Comparison of ENCODE assay signal across 33 mouse cellular contexts in the genomic region with DNA sequence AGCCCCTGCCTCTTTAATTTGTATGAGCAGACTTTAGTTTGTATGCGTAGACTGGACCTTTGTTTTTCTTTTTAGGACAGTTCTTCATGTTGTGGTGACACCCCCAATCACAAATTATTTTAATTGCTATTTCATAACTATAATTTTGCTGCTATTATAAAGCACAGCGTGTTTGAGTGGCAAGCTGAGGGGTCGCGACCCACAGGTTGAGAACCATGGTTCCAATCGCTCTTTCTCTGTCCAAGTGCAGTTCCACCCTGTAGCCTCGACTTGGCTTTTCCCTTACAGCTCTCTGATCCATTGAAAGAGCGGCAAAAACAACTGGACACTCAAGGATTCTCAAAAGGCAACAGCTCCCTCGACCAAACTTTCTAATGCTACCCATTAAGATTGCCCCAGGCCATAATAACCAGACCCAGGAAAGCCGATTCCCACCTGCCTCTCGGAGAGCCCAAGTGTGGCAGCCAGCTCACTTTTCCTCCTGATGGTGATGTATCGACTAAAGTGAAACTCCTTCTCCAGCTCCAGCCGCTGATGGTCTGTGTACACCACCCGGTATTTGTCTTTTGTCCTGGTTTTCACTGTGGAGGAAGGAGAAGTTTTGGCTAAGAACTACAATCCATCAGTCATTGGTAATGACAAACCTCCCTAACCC. TPM values are rescaled to one million over a fixed set of nuclear protein-coding genes. Genes with fewer than 3 reads are reported as not detected.
A peak's percentile ranks its signal among the peaks of the same experiment; 100 is the strongest.
DNase-seq lines count a peak whose midpoint lies in the region; ATAC-seq and TF ChIP-seq lines count a peak whose summit lies in the region.
"Had no signal": no experiment of that assay in that cellular context is flagged by ENCODE, and none has a peak within 500 bp of the region (broad histone marks: within the 10 kb centered on the region; RNA-seq: fewer than 3 reads in every experiment).

No protein-coding gene starts in this region.

- peaks cover 12% of the 10 kb centered on the region; the same call in 1 of the 2 replicates for H3K4me1 ChIP-seq in hindbrain, embryonic 11.5 days (replicated peaks; ENCODE audit: control insufficient read depth, insufficient read depth, low read length)
- H3K4me1 ChIP-seq in hindbrain, postnatal 0 days (ENCODE audit: insufficient read depth, low read length) = no peaks in the 10 kb centered on the region
- H3K4me1 ChIP-seq in neural tube, embryonic 15.5 days = peaks cover 29% of the 10 kb centered on the region
- H3K4me1 ChIP-seq in intestine, embryonic 14.5 days (replicated peaks; ENCODE audit: control insufficient read depth, insufficient read depth, low read length) = no peaks in the 10 kb centered on the region; the same call in 1 of the 2 replicates

- DNase-seq in hindbrain, embryonic 11.5 days (ENCODE audit: low spot score) = peak; percentile 52
- DNase-seq in hindbrain, postnatal 0 days (ENCODE audit: low spot score) = no peak
- DNase-seq in neural tube, embryonic 10.5 days (ENCODE audit: extremely low spot score, low spot score) = peak; percentile 44
- no peak for DNase-seq in intestine, embryonic 14.5 days (ENCODE audit: low spot score)
- no peak for DNase-seq in urinary bladder, postnatal 25 days (ENCODE audit: low spot score)
- DNase-seq in adrenal gland, postnatal 25 days = no peak
- DNase-seq: adrenal gland, postnatal 36 days; cerebellum, adult 9-10 months; gastrocnemius, postnatal 10 days; kidney, adult 18-20 months; kidney, postnatal 4 days; lung, adult 18-20 months; lung, postnatal 10 days; retina, postnatal 1 day; right cerebral cortex, postnatal 25 days; thymus, adult 18-20 months; thymus, postnatal 36 days had no signal

- no peak for TF ChIP-seq CTCF in hindbrain, postnatal 0 days (IDR thresholded peaks at IDR 0.05; ENCODE audit: low read depth)

- no peak for ATAC-seq in hindbrain, embryonic 11.5 days (ENCODE audit: low FRiP score)
- no peak for ATAC-seq in hindbrain, postnatal 0 days
- no peak for ATAC-seq in neural tube, embryonic 15.5 days (ENCODE audit: low FRiP score)
- no peak for ATAC-seq in intestine, embryonic 14.5 days (replicated peaks; ENCODE audit: low FRiP score, low TSS enrichment, low read depth)
- ATAC-seq: forebrain, embryonic 15.5 days had no signal

- no peak overlapping the region for H3K4me2 ChIP-seq in hindbrain, embryonic 11.5 days (replicated peaks; ENCODE audit: low read depth, low read length)
- no peak overlapping the region for H3K4me2 ChIP-seq in hindbrain, postnatal 0 days (ENCODE audit: low read depth, low read length)
- no peak overlapping the region for H3K4me2 ChIP-seq in neural tube, embryonic 15.5 days
- peak overlapping the region; percentile 46 for H3K4me2 ChIP-seq in intestine, embryonic 14.5 days (ENCODE audit: low read length)
- H3K4me2 ChIP-seq: forebrain, embryonic 15.5 days; heart, embryonic 13.5 days; hindbrain, embryonic 15.5 days; limb, embryonic 15.5 days; midbrain, embryonic 12.5 days; neural tube, embryonic 12.5 days had no signal

- no peaks in the 10 kb centered on the region for H3K9me3 ChIP-seq in hindbrain, embryonic 11.5 days (ENCODE audit: control insufficient read depth, low read length)
- H3K9me3 ChIP-seq in hindbrain, postnatal 0 days (ENCODE audit: low read length) = no peaks in the 10 kb centered on the region
- H3K9me3 ChIP-seq in neural tube, embryonic 15.5 days (replicated peaks) = no peaks in the 10 kb centered on the region
- no peaks in the 10 kb centered on the region for H3K9me3 ChIP-seq in intestine, embryonic 14.5 days (ENCODE audit: control insufficient read depth, low read length)
- H3K9me3 ChIP-seq: forebrain, embryonic 15.5 days; heart, embryonic 13.5 days; hindbrain, embryonic 15.5 days; limb, embryonic 15.5 days; midbrain, embryonic 12.5 days; neural tube, embryonic 12.5 days had no signal

- WGBS in hindbrain, embryonic 11.5 days = 7% methylated on average over 13 of the region's 13 CpGs
- WGBS in hindbrain, postnatal 0 days = 5% methylated on average over 13 of the region's 13 CpGs
- WGBS in neural tube, embryonic 15.5 days = 6% methylated on average over 13 of the region's 13 CpGs
- 13% methylated on average over 13 of the region's 13 CpGs for WGBS in intestine, embryonic 14.5 days

- peaks cover 100% of the 10 kb centered on the region for H3K27me3 ChIP-seq in hindbrain, embryonic 11.5 days (ENCODE audit: control insufficient read depth, insufficient read depth, low read length)
- H3K27me3 ChIP-seq in hindbrain, postnatal 0 days (ENCODE audit: insufficient read depth, low read length) = peaks cover 98% of the 10 kb centered on the region
- peaks cover 98% of the 10 kb centered on the region for H3K27me3 ChIP-seq in neural tube, embryonic 15.5 days (replicated peaks)
- peaks cover 99% of the 10 kb centered on the region for H3K27me3 ChIP-seq in intestine, embryonic 14.5 days (replicated peaks; ENCODE audit: control insufficient read depth, insufficient read depth, low read length)

- no peaks in the 10 kb centered on the region for H3K36me3 ChIP-seq in hindbrain, embryonic 11.5 days (ENCODE audit: control insufficient read depth, insufficient read depth, low read length)
- no peaks in the 10 kb centered on the region for H3K36me3 ChIP-seq in hindbrain, postnatal 0 days (ENCODE audit: insufficient read depth, low read length)
- H3K36me3 ChIP-seq in neural tube, embryonic 15.5 days = no peaks in the 10 kb centered on the region
- H3K36me3 ChIP-seq in intestine, embryonic 14.5 days (ENCODE audit: control insufficient read depth, insufficient read depth, low read length) = no peaks in the 10 kb centered on the region
- H3K36me3 ChIP-seq: forebrain, embryonic 15.5 days; heart, embryonic 13.5 days; hindbrain, embryonic 15.5 days; limb, embryonic 15.5 days; midbrain, embryonic 12.5 days; neural tube, embryonic 12.5 days had no signal

- H3K27ac ChIP-seq in hindbrain, embryonic 11.5 days (ENCODE audit: low read depth, low read length) = no peak overlapping the region
- no peak overlapping the region for H3K27ac ChIP-seq in hindbrain, postnatal 0 days
- H3K27ac ChIP-seq in neural tube, embryonic 15.5 days (replicated peaks) = no peak overlapping the region
- H3K27ac ChIP-seq in intestine, embryonic 14.5 days (ENCODE audit: low read depth) = 0 out of 2 replicates have a peak overlapping the region, but pooled peaks have one; percentile 5
- H3K27ac ChIP-seq: forebrain, embryonic 15.5 days; heart, embryonic 13.5 days; hindbrain, embryonic 15.5 days; limb, embryonic 15.5 days; midbrain, embryonic 12.5 days; neural tube, embryonic 12.5 days had no signal

- no peak overlapping the region for H3K4me3 ChIP-seq in hindbrain, embryonic 11.5 days (ENCODE audit: low read depth, low read length)
- no peak overlapping the region for H3K4me3 ChIP-seq in hindbrain, postnatal 0 days (ENCODE audit: low read length)
- H3K4me3 ChIP-seq in neural tube, embryonic 15.5 days (replicated peaks) = no peak overlapping the region
- peak overlapping the region; percentile 43 for H3K4me3 ChIP-seq in intestine, embryonic 14.5 days (ENCODE audit: low read depth, low read length)
- H3K4me3 ChIP-seq: forebrain, embryonic 15.5 days; heart, embryonic 13.5 days; hindbrain, embryonic 15.5 days; limb, embryonic 15.5 days; midbrain, embryonic 12.5 days; neural tube, embryonic 12.5 days had no signal

- no peak overlapping the region for H3K9ac ChIP-seq in hindbrain, embryonic 11.5 days (ENCODE audit: low read depth, low read length)
- H3K9ac ChIP-seq in hindbrain, postnatal 0 days (replicated peaks; ENCODE audit: low read length) = no peak overlapping the region
- H3K9ac ChIP-seq in neural tube, embryonic 15.5 days (replicated peaks) = no peak overlapping the region
- H3K9ac ChIP-seq in intestine, embryonic 14.5 days (ENCODE audit: low read length) = peak overlapping the region; percentile 69
- H3K9ac ChIP-seq: forebrain, embryonic 15.5 days; heart, embryonic 13.5 days; hindbrain, embryonic 15.5 days; limb, embryonic 15.5 days; midbrain, embryonic 12.5 days; neural tube, embryonic 12.5 days had no signal

RNA-seq across cellular contexts. Expression of gene Cdx2, which starts 4.2 kb away (rescaled TPM):
- polyA plus RNA-seq in hindbrain, embryonic 11.5 days (2014; fragmentation: Nextera tagmentation; extraction: Ambion mirVana) = not detected in 2 replicates
- not detected in 2 replicates for total RNA-seq in hindbrain, postnatal 0 days (2014; rRNA removed)
- not detected in 2 replicates for polyA plus RNA-seq in hindbrain, postnatal 0 days (2015; fragmentation: Nextera tagmentation; extraction: Ambion mirVana)
- polyA plus RNA-seq in neural tube, embryonic 15.5 days (2015; fragmentation: Nextera tagmentation; extraction: Ambion mirVana) = 3.1 TPM in 1 of 2 replicates, not detected in the other
- 24.0 and 30.2 TPM in 2 replicates for polyA plus RNA-seq in intestine, embryonic 14.5 days (2014; fragmentation: Nextera tagmentation; extraction: Ambion mirVana)
- total RNA-seq in adrenal gland, postnatal 25 days (2021) = not detected in 2 replicates
- total RNA-seq: adrenal gland, postnatal 36 days; common myeloid progenitor, adult 5-6 weeks; gastrocnemius, postnatal 10 days; granulocyte monocyte progenitor cell, adult 5-6 weeks; heart, postnatal 25 days; left cerebral cortex, postnatal 25 days had no signal
- polyA plus RNA-seq: C2C12; embryonic facial prominence, embryonic 14.5 days; forebrain, embryonic 15.5 days; heart, embryonic 13.5 days; hindbrain, embryonic 15.5 days; kidney, embryonic 16.5 days; limb, embryonic 15.5 days; midbrain, embryonic 12.5 days; neural tube, embryonic 12.5 days; spleen, adult 2 months had no signal

RNA-seq across cellular contexts. Expression of gene Urad, which starts 19.4 kb away (rescaled TPM):
- polyA plus RNA-seq in hindbrain, embryonic 11.5 days (2014; fragmentation: Nextera tagmentation; extraction: Ambion mirVana) = not detected in 2 replicates
- total RNA-seq in hindbrain, postnatal 0 days (2014; rRNA removed) = not detected in 2 replicates
- polyA plus RNA-seq in hindbrain, postnatal 0 days (2015; fragmentation: Nextera tagmentation; extraction: Ambion mirVana) = not detected in 2 replicates
- polyA plus RNA-seq in neural tube, embryonic 15.5 days (2015; fragmentation: Nextera tagmentation; extraction: Ambion mirVana) = 0.24 TPM in 1 of 2 replicates, not detected in the other
- 1.6 and 1.7 TPM in 2 replicates for polyA plus RNA-seq in intestine, embryonic 14.5 days (2014; fragmentation: Nextera tagmentation; extraction: Ambion mirVana)
- 5.3 and 6.1 TPM in 2 replicates for total RNA-seq in adrenal gland, postnatal 25 days (2021)
- total RNA-seq: common myeloid progenitor, adult 5-6 weeks; gastrocnemius, postnatal 10 days; granulocyte monocyte progenitor cell, adult 5-6 weeks; heart, postnatal 25 days; left cerebral cortex, postnatal 25 days had no signal
- polyA plus RNA-seq: C2C12; embryonic facial prominence, embryonic 14.5 days; forebrain, embryonic 15.5 days; heart, embryonic 13.5 days; hindbrain, embryonic 15.5 days; kidney, embryonic 16.5 days; limb, embryonic 15.5 days; midbrain, embryonic 12.5 days; neural tube, embryonic 12.5 days; spleen, adult 2 months; stomach, embryonic 14.5 days had no signal

RNA-seq across cellular contexts. Expression of gene Pdx1, which starts 33.1 kb away (rescaled TPM):
- not detected in 2 replicates for polyA plus RNA-seq in hindbrain, embryonic 11.5 days (2014; fragmentation: Nextera tagmentation; extraction: Ambion mirVana)
- total RNA-seq in hindbrain, postnatal 0 days (2014; rRNA removed) = not detected in 2 replicates
- polyA plus RNA-seq in hindbrain, postnatal 0 days (2015; fragmentation: Nextera tagmentation; extraction: Ambion mirVana) = not detected in 2 replicates
- not detected in 2 replicates for polyA plus RNA-seq in neural tube, embryonic 15.5 days (2015; fragmentation: Nextera tagmentation; extraction: Ambion mirVana)
- polyA plus RNA-seq in intestine, embryonic 14.5 days (2014; fragmentation: Nextera tagmentation; extraction: Ambion mirVana) = 0.79 and 6.4 TPM in 2 replicates
- not detected in 2 replicates for total RNA-seq in adrenal gland, postnatal 25 days (2021)
- total RNA-seq: adrenal gland, postnatal 36 days; common myeloid progenitor, adult 5-6 weeks; gastrocnemius, postnatal 10 days; granulocyte monocyte progenitor cell, adult 5-6 weeks; heart, postnatal 25 days; left cerebral cortex, postnatal 25 days had no signal
- polyA plus RNA-seq: C2C12; embryonic facial prominence, embryonic 14.5 days; forebrain, embryonic 15.5 days; heart, embryonic 13.5 days; hindbrain, embryonic 15.5 days; kidney, embryonic 16.5 days; limb, embryonic 15.5 days; midbrain, embryonic 12.5 days; neural tube, embryonic 12.5 days; spleen, adult 2 months had no signal

Comparison
In these comparisons a context has a peak if more than half of its experiments do, and no peak if none do; other contexts are left out.
1. DNase-seq: peak in hindbrain, embryonic 11.5 days (single experiment) and neural tube, embryonic 10.5 days (single experiment); none in hindbrain, postnatal 0 days (single experiment), intestine, embryonic 14.5 days (single experiment), urinary bladder, postnatal 25 days (single experiment) and adrenal gland, postnatal 25 days (single experiment).